Mouse (Mus musculus): ENCODE results near the gene Chd5.
A peak's percentile ranks its signal among the peaks of the same experiment; 100 is the strongest.

Chd5 gene

DNA sequence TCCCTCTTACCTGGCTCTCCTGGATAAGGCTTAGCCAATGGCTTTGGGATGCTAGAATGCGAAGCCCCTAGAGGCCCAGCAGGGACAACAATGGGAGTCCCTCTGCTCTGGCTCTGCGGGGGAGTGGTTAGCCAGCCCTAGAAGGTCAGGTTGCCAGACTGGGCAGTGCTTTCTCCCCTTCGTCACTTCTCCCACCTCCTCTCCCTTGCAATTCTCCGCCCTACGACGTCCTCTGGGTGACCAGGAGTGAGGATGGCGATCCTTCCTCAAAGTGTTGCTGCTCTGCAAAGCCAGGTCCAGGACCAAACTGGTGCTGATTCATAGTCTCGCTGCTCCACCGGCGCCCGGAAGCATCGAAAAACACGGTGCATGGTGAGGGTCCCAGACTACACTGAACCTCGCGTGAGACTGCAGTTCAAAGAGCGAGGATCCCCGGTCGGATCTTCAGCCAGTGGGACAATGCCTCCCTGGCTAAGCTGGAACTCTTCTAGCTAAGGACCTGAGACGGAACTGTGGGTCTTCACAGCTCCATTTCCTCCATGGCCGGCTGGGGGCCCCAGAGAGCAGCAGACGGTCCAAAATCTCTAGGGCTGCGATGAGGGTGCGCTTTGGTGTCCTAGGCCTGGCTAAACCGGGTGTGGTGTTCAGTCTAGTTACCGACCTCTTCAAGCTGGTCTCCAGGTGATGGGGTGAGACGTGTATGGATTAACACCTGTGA, 19.8 kb upstream of the Chd5 start, which contains the start of gene Rnf207:
TSS of gene Rnf207 (minus strand) at position 477 of the 718 bp plus-strand sequence.
- peak; percentile 56 for DNase-seq (ENCODE audit: low spot score)

GRCm38 (mm10) chr4:152321464-152321863, 17.0 kb upstream of the Chd5 start:
- DNase-seq (ENCODE audit: low spot score): no peak

- DNase-seq (ENCODE audit: low spot score): no peak
Observed at GRCm38 (mm10) chr4:152324641-152325562, 13.5 kb upstream of the Chd5 start.

DNA sequence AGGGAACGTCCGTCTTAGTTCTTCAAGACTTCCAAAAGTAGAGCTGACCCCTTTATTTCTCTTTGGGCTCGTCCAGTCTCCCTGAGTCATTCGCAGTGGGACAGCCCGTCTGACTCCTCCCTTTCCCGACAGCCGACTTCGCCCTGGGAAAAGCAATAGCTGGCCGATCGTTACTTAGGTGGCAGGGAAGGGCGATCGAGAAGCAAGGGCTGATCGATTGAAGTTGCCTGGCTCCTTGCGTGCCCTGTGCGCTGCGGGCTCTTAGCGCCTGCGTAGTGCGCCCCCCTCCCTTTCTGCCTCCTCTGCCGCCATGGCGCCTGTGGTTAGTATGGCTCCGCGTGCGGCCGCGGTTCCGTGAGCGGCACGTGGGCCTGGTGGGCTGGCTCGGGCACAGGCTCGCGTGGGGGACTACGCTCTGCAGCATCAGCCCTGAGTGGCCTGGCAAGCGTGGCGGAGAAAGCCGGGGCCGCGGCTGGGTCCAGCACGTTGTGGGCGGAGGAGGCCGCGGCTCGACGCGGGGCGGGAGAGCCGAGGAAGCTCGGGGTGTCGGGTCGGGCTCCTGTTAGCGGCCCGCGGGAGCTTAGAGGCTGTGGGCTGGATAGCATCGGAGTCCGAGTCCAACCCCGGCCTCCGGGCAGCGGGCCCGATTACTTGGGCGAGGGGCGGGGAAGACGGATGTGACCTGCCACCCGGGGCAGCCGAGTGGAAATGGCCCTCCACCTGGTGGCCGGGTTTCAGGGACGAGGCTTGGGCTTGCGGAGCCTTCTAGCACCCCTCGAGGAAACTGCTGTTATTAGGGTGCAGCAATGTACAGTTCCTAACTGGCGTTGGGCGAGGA, 12.7 kb upstream of the Chd5 start, which contains the start of gene Rpl22:
TSS of gene Rpl22 (plus strand) at position 169 of the 838 bp plus-strand sequence.
- peak; percentile 79 for DNase-seq (ENCODE audit: low spot score)

DNA sequence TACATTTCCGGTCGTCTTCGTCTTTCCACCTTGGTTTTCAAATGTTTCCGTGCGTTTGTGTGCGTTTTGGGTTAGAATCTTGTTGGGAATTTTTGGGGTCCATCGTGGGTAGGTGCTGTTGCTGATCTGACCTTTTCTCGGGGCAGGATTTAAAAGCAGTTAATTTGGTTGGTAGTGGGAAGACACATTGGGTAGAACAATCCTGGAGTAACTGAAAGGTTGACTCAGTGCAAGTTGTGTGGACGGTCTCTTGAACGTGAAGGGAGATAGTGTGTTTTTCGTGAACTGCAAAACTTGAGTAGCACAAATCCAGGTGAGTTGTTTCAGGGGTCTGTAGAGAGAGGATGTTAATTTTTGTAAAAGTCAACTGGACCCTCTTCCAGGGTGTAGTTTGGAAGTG, 11.9 kb upstream of the Chd5 start:
- no peak for DNase-seq (ENCODE audit: low spot score)

GRCm38 (mm10) chr4:152328691-152329090, 9.8 kb upstream of the Chd5 start:
- DNase-seq (ENCODE audit: low spot score): peak; percentile 40

GRCm38 (mm10) chr4:152332952-152333351, 5.5 kb upstream of the Chd5 start:
- peak; percentile 60 for DNase-seq (ENCODE audit: low spot score)

- DNase-seq (ENCODE audit: low spot score): no peak
Observed at GRCm38 (mm10) chr4:152333587-152333986, 4.9 kb upstream of the Chd5 start.

GRCm38 (mm10) chr4:152337772-152338171, 679 bp upstream of the Chd5 start:
- no peak for DNase-seq (ENCODE audit: low spot score)

DNA sequence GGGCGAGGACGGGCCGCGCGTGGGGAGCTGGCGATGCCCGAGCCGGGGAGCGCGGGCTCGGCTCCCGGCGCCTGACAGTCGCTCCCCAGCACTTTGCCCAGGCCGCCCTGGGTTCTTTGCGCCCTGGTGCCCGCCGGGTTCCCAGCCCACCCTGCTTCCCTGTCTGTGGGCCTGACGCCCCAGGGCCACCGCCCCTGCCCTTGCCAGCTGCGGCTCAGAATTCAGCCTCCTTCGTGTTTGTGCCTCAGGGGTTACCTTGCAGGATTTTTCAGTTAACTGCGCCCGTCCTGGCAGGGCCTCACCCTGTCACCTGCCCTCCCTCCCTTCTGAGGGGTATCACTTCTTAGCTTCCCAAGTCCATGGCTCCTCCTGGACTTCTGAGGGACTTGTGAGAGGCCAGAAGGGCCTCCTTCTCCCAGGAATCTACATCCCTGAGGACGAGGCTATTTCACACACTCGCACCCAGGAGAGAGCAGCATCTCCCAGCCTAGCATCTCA, 891 bp downstream of the Chd5 start:
- DNase-seq (ENCODE audit: low spot score): no peak

GRCm38 (mm10) chr4:152340584-152341284, 2.3 kb downstream of the Chd5 start:
- DNase-seq (ENCODE audit: low spot score): no peak

DNA sequence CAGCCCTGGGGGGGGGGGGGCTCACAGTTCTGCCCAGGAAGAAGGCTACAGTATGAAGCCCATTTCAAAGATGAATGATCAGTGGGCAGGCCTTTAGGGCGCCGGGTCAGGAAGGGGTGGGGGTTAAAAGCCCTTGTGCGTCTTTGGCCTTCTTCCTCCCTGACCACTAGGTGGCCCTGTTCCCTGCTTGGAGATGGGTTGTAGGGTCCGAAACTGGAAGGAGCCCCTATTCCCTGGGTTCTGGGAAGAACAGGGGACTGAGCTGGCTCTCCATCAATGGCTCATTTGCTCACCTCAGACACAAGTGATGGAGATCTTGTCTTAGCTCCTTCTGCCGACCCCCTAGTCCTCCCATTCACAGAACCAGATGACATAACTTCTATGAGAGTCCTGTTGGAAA, 4.8 kb downstream of the Chd5 start:
- peak; percentile 26 for DNase-seq (ENCODE audit: low spot score)

GRCm38 (mm10) chr4:152344651-152345050, 6.2 kb downstream of the Chd5 start:
- no peak for DNase-seq (ENCODE audit: low spot score)

GRCm38 (mm10) chr4:152345120-152345889, 6.9 kb downstream of the Chd5 start:
- DNase-seq (ENCODE audit: low spot score): peak; percentile 44

GRCm38 (mm10) chr4:152349837-152350381, 11.5 kb downstream of the Chd5 start:
- no peak for DNase-seq (ENCODE audit: low spot score)

DNA sequence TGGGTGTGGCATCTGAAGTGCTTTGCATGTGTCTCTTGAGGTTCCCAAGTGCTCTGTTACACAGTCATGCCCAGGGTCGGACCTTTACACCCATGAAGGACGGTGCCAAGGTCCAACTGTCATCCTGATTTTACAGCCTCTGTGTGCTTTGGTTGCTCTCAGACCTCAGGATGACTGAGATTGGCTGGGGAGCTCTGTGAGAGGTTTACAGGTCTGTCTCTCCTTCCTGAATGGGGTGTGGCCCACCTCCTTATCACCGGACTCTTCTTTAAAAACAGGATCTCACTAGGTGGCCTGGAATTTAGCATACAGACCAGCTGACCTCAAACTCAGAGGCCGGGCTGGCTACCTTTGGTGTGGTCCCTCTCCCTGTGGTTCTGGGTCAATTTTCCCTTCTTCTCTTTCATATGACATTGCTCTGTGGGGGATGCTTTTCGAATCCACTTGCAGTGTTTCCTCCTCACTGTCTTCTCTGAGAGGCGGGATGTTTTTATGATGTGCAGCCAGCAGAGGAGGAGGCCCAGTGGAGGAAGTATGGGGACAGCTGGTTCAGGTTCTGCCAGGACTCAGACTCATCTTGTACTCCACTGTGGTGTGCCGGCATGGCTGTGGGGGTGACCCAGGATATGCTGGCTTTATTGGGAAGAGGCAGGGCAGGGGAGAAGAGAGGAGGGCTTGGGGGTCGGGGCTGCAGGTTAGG, 12.4 kb downstream of the Chd5 start:
- DNase-seq (ENCODE audit: low spot score): no peak

DNA sequence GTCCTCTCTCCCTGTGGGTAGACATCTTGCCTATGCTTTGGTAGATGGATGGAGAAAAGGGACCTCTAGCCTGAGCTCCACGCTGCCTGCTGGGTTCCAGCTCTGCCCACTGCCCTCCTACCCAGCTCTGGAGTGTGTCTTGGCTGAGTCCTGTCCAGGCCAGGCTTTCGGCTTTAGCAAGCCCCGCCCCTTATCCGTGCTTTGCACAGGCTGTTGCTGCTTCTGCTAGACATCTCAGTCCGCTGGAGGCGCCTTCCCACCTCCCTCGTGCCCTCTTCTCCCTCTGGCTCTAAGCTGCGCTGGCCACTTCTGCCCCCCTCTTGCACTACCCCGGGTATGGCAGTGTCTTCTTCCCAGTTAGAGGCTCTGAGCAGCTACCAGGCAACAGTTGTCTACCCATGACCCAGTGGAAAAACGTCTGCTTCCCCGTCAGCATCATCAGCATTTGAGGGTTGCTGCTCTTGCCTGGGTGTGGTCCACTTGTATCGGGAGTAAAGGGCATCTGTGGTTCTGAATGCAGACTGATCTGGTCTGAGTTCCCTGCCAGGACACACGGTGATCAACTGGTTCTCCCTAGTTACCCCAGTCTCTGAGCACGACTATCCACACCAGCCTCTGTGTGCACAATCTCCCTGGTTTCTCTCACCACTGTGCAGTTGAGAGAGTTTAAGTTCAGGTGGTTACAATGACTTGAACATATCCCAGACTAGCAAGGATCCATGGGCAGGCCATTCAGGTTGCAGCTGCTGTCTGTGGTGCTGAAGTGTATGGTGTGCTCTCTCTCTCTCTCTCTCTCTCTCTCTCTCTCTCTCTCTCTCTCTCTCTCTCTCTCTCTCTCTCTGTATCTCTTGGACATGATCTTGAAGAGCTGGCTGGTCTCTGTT, 13.2 kb downstream of the Chd5 start:
- DNase-seq (ENCODE audit: low spot score): no peak

DNA sequence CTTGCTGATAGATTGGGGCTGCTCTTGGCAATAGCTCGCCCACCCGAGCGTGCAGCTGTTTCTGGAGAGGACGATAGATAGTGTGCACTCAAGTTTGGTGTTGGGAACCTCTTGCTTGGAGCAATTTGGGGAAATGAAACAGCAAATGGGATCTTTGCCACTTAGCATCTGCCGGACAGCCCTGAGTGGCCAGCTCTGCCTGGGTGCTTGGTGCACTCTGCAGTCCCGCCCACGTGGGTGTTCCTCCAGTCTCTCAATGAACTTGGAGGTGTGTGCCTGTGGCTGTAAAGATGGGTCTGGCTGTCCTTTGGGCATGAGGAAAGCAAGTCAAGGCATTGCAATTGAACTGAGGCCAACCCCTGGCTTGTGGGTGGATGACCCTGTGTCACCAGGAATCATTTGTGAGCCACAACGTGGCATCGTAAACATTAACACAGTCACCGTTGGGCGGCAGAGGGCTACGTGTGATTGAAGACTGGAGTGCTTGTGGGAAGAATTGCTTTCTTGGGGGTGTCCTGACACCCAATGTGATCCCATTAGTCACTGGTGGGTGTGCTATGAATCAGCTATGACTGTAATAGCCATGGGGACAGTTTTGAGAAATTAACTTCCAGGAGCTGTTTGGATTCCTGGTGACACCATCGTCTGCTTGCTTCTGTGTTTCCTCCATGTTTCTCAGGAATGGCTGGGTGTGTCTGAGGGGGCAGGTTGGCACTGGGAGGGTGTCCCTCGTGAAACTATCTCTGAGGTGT, 15.6 kb downstream of the Chd5 start:
- no peak for DNase-seq (ENCODE audit: low spot score)

Measured in urinary bladder, postnatal 25 days (tissue).